Mouse (Mus musculus) cortical plate, adult 2 months (tissue): ENCODE data around the gene Pld5. TPM values are rescaled to one million over a fixed set of nuclear protein-coding genes. Genes with fewer than 3 reads are reported as not detected.
A peak's percentile ranks its signal among the peaks of the same experiment; 100 is the strongest.

Experiments
- H3K27ac ChIP-seq: fragments of 200-500 bp; 2 replicates; pipeline ENCODE4 v1.5.1; 2012; ENCODE audit warnings: low read length, control low read depth, inconsistent platforms; ENCODE audit not compliant: insufficient read depth
- H3K4me1 ChIP-seq: fragments of 200-500 bp; 2 replicates; pipeline ENCODE4 v1.6.1; 2011; ENCODE audit warnings: low read length; ENCODE audit not compliant: control insufficient read depth, insufficient read depth
- H3K4me3 ChIP-seq: fragments of 200-500 bp; 2 replicates; pipeline ENCODE4 v1.5.1; 2011; ENCODE audit warnings: mild to moderate bottlenecking, low read length, control low read depth; ENCODE audit not compliant: insufficient read depth
- CTCF ChIP-seq: fragments of 200-500 bp; IDR thresholded peaks from 2 replicates; pipeline ENCODE4 v1.5.1; 2011; ENCODE audit warnings: mild to moderate bottlenecking, control low read depth, low read length; ENCODE audit not compliant: insufficient read depth; ENCODE audit errors: extremely low read depth
- POLR2A ChIP-seq: fragments of 200-500 bp; IDR thresholded peaks from 2 replicates; pipeline ENCODE4 v1.6.1; 2011; ENCODE audit warnings: mild to moderate bottlenecking, low read length, control low read depth; ENCODE audit not compliant: insufficient read depth; ENCODE audit errors: extremely low read depth
- polyA plus RNA-seq: library from polyadenylated mRNA; depleted of rRNA; stranded (reverse); fragments of >200 nt; gene quantifications from 2 replicates; pipeline ENCODE4 v1.2.3, GENCODE M21; 2012

Gene Pld5
- polyA plus RNA-seq, 1 experiment: 4.0 TPM

GRCm38 (mm10) chr1:176223196-176223595 lies 51.9 kb downstream of the Pld5 start:
- Histone ChIP-seq H3K27ac (no peak overlapping the region), H3K4me3 (no peak overlapping the region), H3K4me1 (no peaks in the 10 kb centered on the region)
- TF ChIP-seq POLR2A (no peak), CTCF (peak; percentile 85)

- Histone ChIP-seq H3K27ac (no peak overlapping the region), H3K4me1 (no peaks in the 10 kb centered on the region), H3K4me3 (no peak overlapping the region)
- no peak for TF ChIP-seq POLR2A
- TF ChIP-seq CTCF: peak; percentile 26
Observed at GRCm38 (mm10) chr1:176218217-176218616, 56.9 kb downstream of the Pld5 start.

GRCm38 (mm10) chr1:176213645-176214221 lies 61.4 kb downstream of the Pld5 start:
- 0 out of 2 replicates have a peak overlapping the region, but pooled peaks have one; percentile 2 for H3K4me3 ChIP-seq
- H3K4me1 ChIP-seq: no peaks in the 10 kb centered on the region
- TF ChIP-seq POLR2A (no peak), CTCF (no peak)
- H3K27ac ChIP-seq: no peak overlapping the region

GRCm38 (mm10) chr1:176212922-176213644 lies 62.0 kb downstream of the Pld5 start:
- Histone ChIP-seq H3K4me3 (0 out of 2 replicates have a peak overlapping the region, but pooled peaks have one; percentile 2), H3K4me1 (no peaks in the 10 kb centered on the region), H3K27ac (no peak overlapping the region)
- TF ChIP-seq POLR2A (no peak), CTCF (no peak)

GRCm38 (mm10) chr1:176210803-176211202 lies 64.3 kb downstream of the Pld5 start:
- H3K4me1 ChIP-seq: no peaks in the 10 kb centered on the region

GRCm38 (mm10) chr1:176208014-176208413 lies 67.1 kb downstream of the Pld5 start:
- TF ChIP-seq POLR2A: no peak
- no peak for TF ChIP-seq CTCF
- Histone ChIP-seq H3K27ac (no peak overlapping the region), H3K4me1 (no peaks in the 10 kb centered on the region), H3K4me3 (no peak overlapping the region)

More at GRCm38 (mm10) chr1:176210803-176211202, 64.3 kb downstream of the Pld5 start:
- H3K4me3 ChIP-seq: no peak overlapping the region
- no peak for TF ChIP-seq CTCF
- no peak for TF ChIP-seq POLR2A
- H3K27ac ChIP-seq: no peak overlapping the region

- no peak for TF ChIP-seq CTCF
- TF ChIP-seq POLR2A: no peak
- H3K4me3 ChIP-seq: no peak overlapping the region
- H3K27ac ChIP-seq: no peak overlapping the region
Observed at GRCm38 (mm10) chr1:176202360-176202759, 72.8 kb downstream of the Pld5 start.

GRCm38 (mm10) chr1:176197036-176197766 lies 77.9 kb downstream of the Pld5 start:
- no peak overlapping the region for H3K4me3 ChIP-seq
- H3K27ac ChIP-seq: no peak overlapping the region
- no peaks in the 10 kb centered on the region for H3K4me1 ChIP-seq
- TF ChIP-seq POLR2A (no peak), CTCF (no peak)

More at GRCm38 (mm10) chr1:176202360-176202759, 72.8 kb downstream of the Pld5 start:
- H3K4me1 ChIP-seq: no peaks in the 10 kb centered on the region

GRCm38 (mm10) chr1:176196341-176196740 lies 78.8 kb downstream of the Pld5 start:
- no peaks in the 10 kb centered on the region for H3K4me1 ChIP-seq
- TF ChIP-seq POLR2A (no peak), CTCF (no peak)
- H3K4me3 ChIP-seq: no peak overlapping the region
- no peak overlapping the region for H3K27ac ChIP-seq

- TF ChIP-seq POLR2A: no peak
- TF ChIP-seq CTCF: no peak
- H3K4me3 ChIP-seq: no peak overlapping the region
- no peaks in the 10 kb centered on the region for H3K4me1 ChIP-seq
- H3K27ac ChIP-seq: no peak overlapping the region
Observed at GRCm38 (mm10) chr1:176194727-176195126, 80.4 kb downstream of the Pld5 start.

- Histone ChIP-seq H3K27ac (no peak overlapping the region), H3K4me3 (no peak overlapping the region), H3K4me1 (no peaks in the 10 kb centered on the region)
- TF ChIP-seq CTCF (no peak), POLR2A (no peak)
Observed at GRCm38 (mm10) chr1:176183991-176184390, 91.1 kb downstream of the Pld5 start.
